Mouse (Mus musculus): ENCODE results near the gene Ank3. TPM values are rescaled to one million over a fixed set of nuclear protein-coding genes. Genes with fewer than 3 reads are reported as not detected.

Gene Ank3
- polyA plus RNA-seq, 1 experiment, result 13.9 TPM

- DNase-seq (ENCODE audit: low read depth), result no peak
Measured at GRCm38 (mm10) chr10:69477656-69478055, 79.1 kb downstream of the Ank3 start.

GRCm38 (mm10) chr10:69478831-69479230, 80.3 kb downstream of the Ank3 start:
- no peak for DNase-seq (ENCODE audit: low read depth)

- no peak for DNase-seq (ENCODE audit: low read depth)
Measured at GRCm38 (mm10) chr10:69485191-69485786, 86.7 kb downstream of the Ank3 start.

- no peak for DNase-seq (ENCODE audit: low read depth)
Measured at GRCm38 (mm10) chr10:69490182-69490581, 91.6 kb downstream of the Ank3 start.

GRCm38 (mm10) chr10:69491975-69492374, 93.4 kb downstream of the Ank3 start:
- DNase-seq (ENCODE audit: low read depth), result no peak

GRCm38 (mm10) chr10:69497382-69497781, 98.8 kb downstream of the Ank3 start:
- no peak for DNase-seq (ENCODE audit: low read depth)

GRCm38 (mm10) chr10:69500171-69500860, 101.7 kb downstream of the Ank3 start:
- DNase-seq (ENCODE audit: low read depth), result no peak

GRCm38 (mm10) chr10:69503791-69504190, 105.2 kb downstream of the Ank3 start:
- DNase-seq (ENCODE audit: low read depth), result no peak

GRCm38 (mm10) chr10:69507719-69508118, 109.1 kb downstream of the Ank3 start:
- no peak for DNase-seq (ENCODE audit: low read depth)

GRCm38 (mm10) chr10:69510392-69510791, 111.8 kb downstream of the Ank3 start:
- DNase-seq (ENCODE audit: low read depth), result no peak

- DNase-seq (ENCODE audit: low read depth), result no peak
Measured at GRCm38 (mm10) chr10:69511234-69511633, 112.7 kb downstream of the Ank3 start.

- DNase-seq (ENCODE audit: low read depth), result no peak
Measured at GRCm38 (mm10) chr10:69521977-69522376, 123.4 kb downstream of the Ank3 start.

GRCm38 (mm10) chr10:69523202-69523601, 124.6 kb downstream of the Ank3 start:
- no peak for DNase-seq (ENCODE audit: low read depth)

- peak; percentile 83 for DNase-seq (ENCODE audit: low read depth)
Measured at GRCm38 (mm10) chr10:69527318-69527717, 128.7 kb downstream of the Ank3 start.

GRCm38 (mm10) chr10:69528746-69529145, 130.2 kb downstream of the Ank3 start:
- DNase-seq (ENCODE audit: low read depth), result no peak

GRCm38 (mm10) chr10:69530326-69530725, 131.8 kb downstream of the Ank3 start:
- DNase-seq (ENCODE audit: low read depth), result no peak

- no peak for DNase-seq (ENCODE audit: low read depth)
Measured at GRCm38 (mm10) chr10:69531569-69531968, 133.0 kb downstream of the Ank3 start.

GRCm38 (mm10) chr10:69532169-69532730, 133.7 kb downstream of the Ank3 start:
- no peak for DNase-seq (ENCODE audit: low read depth)

GRCm38 (mm10) chr10:69533505-69534388, 135.2 kb downstream of the Ank3 start:
- DNase-seq (ENCODE audit: low read depth), result no peak

GRCm38 (mm10) chr10:69534716-69535115, 136.1 kb downstream of the Ank3 start:
- DNase-seq (ENCODE audit: low read depth), result no peak

GRCm38 (mm10) chr10:69535123-69535930, 136.8 kb downstream of the Ank3 start:
- DNase-seq (ENCODE audit: low read depth), result no peak

- DNase-seq (ENCODE audit: low read depth), result no peak
Measured at GRCm38 (mm10) chr10:69535931-69536200, 137.3 kb downstream of the Ank3 start.
